Mouse (Mus musculus): Measurements from ENCODE around the gene Gm15737.

The Gm15737 gene

GRCm38 (mm10) chr6:92869089-92869581, at the start of gene Gm15737:
Gm15737 (plus strand) TSS chr6:92869357.
- DNase-seq (ENCODE audit: low read depth) = no peak

- DNase-seq (ENCODE audit: low read depth) = no peak
Measured at GRCm38 (mm10) chr6:92821606-92822005, 47.6 kb upstream of the Gm15737 start.

- DNase-seq (ENCODE audit: low read depth) = no peak
Measured at GRCm38 (mm10) chr6:92822006-92822405, 47.2 kb upstream of the Gm15737 start.

GRCm38 (mm10) chr6:92823991-92824390, 45.2 kb upstream of the Gm15737 start:
- DNase-seq (ENCODE audit: low read depth) = no peak

GRCm38 (mm10) chr6:92826561-92826960, 42.6 kb upstream of the Gm15737 start:
- DNase-seq (ENCODE audit: low read depth) = no peak

- DNase-seq (ENCODE audit: low read depth) = no peak
Measured at GRCm38 (mm10) chr6:92827360-92827759, 41.8 kb upstream of the Gm15737 start.

- DNase-seq (ENCODE audit: low read depth) = no peak
Measured at GRCm38 (mm10) chr6:92829148-92829547, 40.0 kb upstream of the Gm15737 start.

GRCm38 (mm10) chr6:92831106-92831505, 38.1 kb upstream of the Gm15737 start:
- no peak for DNase-seq (ENCODE audit: low read depth)

- DNase-seq (ENCODE audit: low read depth) = no peak
Measured at GRCm38 (mm10) chr6:92842000-92842399, 27.2 kb upstream of the Gm15737 start.

GRCm38 (mm10) chr6:92843474-92843873, 25.7 kb upstream of the Gm15737 start:
- DNase-seq (ENCODE audit: low read depth) = no peak

GRCm38 (mm10) chr6:92845898-92846297, 23.3 kb upstream of the Gm15737 start:
- no peak for DNase-seq (ENCODE audit: low read depth)

GRCm38 (mm10) chr6:92846614-92847013, 22.5 kb upstream of the Gm15737 start:
- no peak for DNase-seq (ENCODE audit: low read depth)

GRCm38 (mm10) chr6:92849208-92849607, 19.9 kb upstream of the Gm15737 start:
- DNase-seq (ENCODE audit: low read depth) = no peak

GRCm38 (mm10) chr6:92850250-92850649, 18.9 kb upstream of the Gm15737 start:
- no peak for DNase-seq (ENCODE audit: low read depth)

- DNase-seq (ENCODE audit: low read depth) = no peak
Measured at GRCm38 (mm10) chr6:92854873-92855272, 14.3 kb upstream of the Gm15737 start.

GRCm38 (mm10) chr6:92857761-92858160, 11.4 kb upstream of the Gm15737 start:
- no peak for DNase-seq (ENCODE audit: low read depth)

GRCm38 (mm10) chr6:92858721-92859510, 10.2 kb upstream of the Gm15737 start:
- DNase-seq (ENCODE audit: low read depth) = no peak

- DNase-seq (ENCODE audit: low read depth) = no peak
Measured at GRCm38 (mm10) chr6:92860285-92860912, 8.8 kb upstream of the Gm15737 start.

- DNase-seq (ENCODE audit: low read depth) = no peak
Measured at GRCm38 (mm10) chr6:92862599-92862998, 6.6 kb upstream of the Gm15737 start.

- DNase-seq (ENCODE audit: low read depth) = no peak
Measured at GRCm38 (mm10) chr6:92869582-92870219, 544 bp downstream of the Gm15737 start.

GRCm38 (mm10) chr6:92871813-92872212, 2.7 kb downstream of the Gm15737 start:
- no peak for DNase-seq (ENCODE audit: low read depth)

GRCm38 (mm10) chr6:92872766-92873165, 3.6 kb downstream of the Gm15737 start:
- no peak for DNase-seq (ENCODE audit: low read depth)

- no peak for DNase-seq (ENCODE audit: low read depth)
Measured at GRCm38 (mm10) chr6:92874854-92875253, 5.7 kb downstream of the Gm15737 start.

Measured in naive thymus-derived CD4-positive, alpha-beta T cell, adult 2 months (primary cell).